Mouse (Mus musculus) spleen, postnatal 14 days (tissue): ENCODE results near the gene Shroom1.
"Not testable (repeated sequence)": the region's sequence is repeated elsewhere in the genome, so short reads cannot be mapped to it uniquely, and the experiment has no call there.

Experiments used
- DNase-seq, 2 experiments: peaks; one replicate each; pipeline ENCODE4 v3.0.0; 2021 to 2022; ENCODE audit warnings: low spot score in 2 of 2

Gene Shroom1

DNA sequence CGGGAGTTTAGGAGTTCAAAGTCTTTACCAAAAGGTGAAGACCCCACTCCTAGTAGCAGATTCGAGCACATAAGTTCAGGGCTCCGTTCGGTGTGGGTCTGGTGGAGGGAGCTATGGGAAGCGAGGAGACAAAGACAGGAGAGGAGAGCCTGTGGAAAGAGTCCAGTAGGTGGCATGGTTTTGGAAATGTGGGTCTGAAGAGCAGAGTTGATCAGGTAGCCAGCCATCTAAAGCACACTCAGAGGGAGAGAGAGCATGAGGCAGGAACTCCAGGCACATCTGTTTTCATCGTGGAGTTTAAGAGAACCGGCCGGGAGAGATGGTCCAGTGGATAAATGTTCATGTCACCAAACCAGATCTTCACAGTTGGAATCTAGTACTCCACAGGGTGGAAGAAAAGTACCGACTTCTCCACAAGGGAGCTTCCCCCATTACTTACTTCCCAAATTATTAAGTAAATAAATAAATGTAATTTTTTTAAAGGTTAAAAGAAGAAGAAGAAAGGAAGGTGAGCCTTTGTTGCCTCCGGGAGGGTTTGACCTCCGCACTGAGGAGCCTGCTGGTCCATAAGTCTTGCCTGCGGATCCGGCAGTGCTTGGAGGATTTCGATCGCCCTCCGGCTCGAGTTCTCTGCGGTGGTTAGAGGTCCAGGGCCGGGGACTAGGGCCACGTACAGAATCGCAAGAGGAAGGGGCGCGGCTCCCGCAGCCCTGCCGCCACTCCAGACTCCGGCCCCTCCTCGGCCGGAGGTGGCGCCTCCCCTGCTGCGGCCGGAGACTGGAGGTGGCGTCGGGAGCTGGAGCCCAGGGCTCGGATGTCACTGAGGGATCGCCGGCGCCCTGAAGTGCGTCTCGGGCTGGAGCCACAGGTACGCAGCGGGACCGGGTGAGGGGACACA, at the start of gene Shroom1, which contains the start of gene Gm10447:
Shroom1 (plus strand) TSS at position 732 of the 898 bp plus-strand sequence.
Gm10447 (minus strand) TSS at position 637 of the 898 bp plus-strand sequence.
- DNase-seq: no peak

DNA sequence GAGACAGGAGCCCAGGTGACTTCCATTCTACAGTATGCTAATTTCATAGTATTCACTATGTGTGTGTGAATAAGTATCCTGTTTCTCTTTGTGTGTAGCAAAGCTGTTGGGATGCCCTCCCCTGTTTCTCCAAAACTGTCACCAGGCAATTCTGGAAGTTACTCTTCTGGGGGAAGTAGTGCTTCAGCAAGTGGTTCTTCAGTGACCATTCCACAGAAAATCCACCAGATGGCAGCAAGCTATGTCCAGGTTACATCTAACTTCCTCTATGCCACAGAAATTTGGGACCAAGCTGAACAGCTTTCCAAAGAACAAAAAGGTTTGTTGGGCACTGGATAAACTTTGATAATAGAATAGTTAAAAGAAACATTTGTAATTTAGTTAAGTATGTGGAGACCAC, 45.3 kb upstream of the Shroom1 start:
- no peak for DNase-seq

DNA sequence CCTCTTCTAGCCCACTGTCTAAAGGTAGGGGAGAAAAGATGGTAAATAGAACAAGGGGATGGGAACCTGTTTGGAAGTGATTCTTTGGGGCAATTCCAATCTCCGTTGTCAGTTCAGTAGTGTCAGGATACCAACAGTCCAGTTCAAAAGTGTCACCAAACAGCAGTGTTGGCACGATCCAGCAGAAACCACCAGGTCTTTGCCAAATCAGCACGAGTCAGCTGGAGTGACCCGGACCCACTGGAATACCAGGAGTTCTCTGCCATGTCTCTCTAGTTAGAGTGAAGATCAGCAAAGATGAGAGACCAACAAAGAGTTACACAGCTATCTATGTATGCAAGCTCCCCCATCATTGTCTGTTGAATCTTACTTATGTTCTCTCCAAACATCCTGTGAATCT, 43.1 kb upstream of the Shroom1 start:
- DNase-seq: no peak

DNA sequence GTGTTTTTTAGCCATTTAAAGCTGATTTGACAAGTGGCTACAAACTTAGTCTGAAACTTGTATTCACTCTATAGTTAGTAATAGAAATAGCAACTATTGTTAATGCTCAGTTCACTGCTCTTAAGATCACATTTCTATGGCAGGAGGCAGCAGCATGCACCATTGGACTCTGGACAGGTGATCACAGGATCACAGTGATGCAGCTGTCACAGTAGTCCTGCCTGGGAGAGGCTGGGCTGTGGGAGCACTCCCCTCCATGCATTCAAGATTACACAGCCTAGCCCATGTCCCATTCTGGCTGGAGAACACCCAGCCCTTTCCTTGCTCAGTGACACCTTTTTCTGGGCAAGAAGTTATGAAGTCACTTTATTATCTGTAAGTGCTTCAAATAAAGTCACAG, 39.0 kb upstream of the Shroom1 start:
- no peak for DNase-seq

DNA sequence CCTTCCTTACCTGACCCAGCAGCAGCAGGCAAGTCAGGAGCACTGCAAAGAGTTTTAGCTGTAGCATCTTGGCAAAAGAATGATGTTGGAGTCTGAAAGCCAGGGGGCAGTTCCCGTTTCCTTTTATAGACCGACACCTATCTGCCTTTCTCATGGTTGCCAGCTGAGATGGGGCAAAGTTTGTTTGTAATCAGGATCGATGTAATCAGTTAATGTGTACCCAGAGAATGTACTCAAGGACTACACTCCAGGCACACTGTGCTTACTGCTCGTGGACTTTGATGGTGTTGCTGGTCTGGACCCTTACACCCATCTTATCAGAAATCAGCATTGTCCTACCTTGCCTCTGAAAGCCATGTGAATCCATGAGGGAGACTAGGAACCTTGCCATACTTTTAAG, 34.0 kb upstream of the Shroom1 start, which contains the start of gene Leap2:
Leap2 (minus strand) TSS at position 135 of the 400 bp plus-strand sequence.
- DNase-seq: no peak

DNA sequence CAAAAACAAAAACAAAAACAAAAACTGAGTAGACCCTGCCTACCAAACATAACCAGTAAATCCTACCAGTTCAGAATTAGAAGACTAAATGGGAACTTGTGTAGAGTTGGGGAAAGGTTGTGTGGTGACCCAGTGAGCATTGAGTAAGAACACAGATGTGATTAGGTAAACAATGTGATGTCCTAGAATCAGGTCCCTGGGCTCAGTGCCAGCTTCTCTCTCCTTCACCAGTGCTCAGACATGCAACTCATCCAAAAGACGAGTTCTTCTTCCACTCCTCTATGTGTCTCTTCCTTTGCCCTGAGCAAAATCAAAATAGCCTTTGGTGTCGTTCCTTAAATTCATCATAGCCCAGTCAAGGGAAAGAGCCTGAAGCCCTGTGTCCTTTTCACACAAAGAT, 32.2 kb upstream of the Shroom1 start:
- DNase-seq: no peak

DNA sequence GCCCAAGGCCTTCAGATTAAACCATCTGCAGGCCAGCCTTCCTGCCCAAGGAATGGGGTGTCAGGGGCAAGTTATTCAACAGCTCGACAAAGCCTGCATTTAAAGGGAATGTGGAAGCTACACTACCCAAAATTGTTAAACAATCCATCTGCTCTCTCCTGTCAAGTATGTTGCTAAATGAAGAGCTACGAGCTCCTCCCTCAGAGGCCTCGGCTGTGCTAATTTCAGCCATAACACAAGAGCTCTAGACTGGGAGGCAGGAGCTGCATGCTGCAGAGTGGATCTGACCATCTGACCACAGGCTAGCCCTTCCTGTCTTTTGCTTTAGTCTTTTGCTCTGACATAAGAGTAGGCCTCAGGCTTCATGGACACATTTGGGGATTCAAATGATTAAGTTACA, 31.8 kb upstream of the Shroom1 start:
- no peak for DNase-seq

DNA sequence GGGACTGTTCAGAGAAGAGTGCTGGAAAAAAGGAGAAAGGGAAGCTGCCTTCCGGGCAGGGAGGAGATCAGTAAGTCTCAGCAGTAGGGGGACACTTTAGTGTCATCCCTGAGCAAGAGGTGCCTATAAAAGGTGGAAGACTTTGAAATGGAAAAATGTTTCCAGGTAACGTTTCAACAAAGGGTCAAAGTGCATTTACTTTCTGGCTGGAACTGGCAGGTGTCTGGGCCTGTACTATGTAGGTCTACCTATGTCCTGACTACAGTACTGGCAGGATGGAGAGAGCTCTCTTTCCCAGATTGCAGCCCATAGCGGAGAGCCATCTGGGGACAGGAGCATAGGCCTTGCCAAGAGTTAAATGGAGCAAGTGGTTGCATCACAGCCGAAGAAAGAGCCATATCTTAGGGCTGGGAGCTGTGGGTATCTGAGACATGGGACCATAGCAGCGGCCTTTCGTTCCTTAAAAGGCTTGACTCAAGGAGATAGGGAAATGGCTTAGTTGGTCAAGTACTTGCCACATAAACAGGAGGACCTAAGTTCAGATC, 31.2 kb upstream of the Shroom1 start:
- no peak for DNase-seq

DNA sequence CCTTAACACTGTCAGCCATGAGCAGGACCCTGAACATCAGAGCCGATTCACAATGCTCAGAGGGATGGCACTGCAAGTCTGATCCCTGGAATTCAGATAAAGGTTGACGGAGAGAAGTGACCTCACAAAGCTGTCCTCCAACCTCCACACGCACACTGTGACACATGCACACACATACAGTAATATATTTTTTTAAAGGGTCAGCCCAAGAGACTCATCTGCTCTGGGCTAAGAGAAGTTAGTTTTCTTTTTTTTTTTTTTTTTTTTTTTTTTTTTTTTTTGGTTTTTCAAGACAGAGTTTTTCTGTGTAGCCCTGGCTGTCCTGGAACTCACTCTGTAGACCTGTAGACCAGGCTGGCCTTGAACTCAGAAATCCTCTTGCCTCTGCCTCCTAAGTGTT, 30.1 kb upstream of the Shroom1 start:
- not testable (repeated sequence) for DNase-seq

DNA sequence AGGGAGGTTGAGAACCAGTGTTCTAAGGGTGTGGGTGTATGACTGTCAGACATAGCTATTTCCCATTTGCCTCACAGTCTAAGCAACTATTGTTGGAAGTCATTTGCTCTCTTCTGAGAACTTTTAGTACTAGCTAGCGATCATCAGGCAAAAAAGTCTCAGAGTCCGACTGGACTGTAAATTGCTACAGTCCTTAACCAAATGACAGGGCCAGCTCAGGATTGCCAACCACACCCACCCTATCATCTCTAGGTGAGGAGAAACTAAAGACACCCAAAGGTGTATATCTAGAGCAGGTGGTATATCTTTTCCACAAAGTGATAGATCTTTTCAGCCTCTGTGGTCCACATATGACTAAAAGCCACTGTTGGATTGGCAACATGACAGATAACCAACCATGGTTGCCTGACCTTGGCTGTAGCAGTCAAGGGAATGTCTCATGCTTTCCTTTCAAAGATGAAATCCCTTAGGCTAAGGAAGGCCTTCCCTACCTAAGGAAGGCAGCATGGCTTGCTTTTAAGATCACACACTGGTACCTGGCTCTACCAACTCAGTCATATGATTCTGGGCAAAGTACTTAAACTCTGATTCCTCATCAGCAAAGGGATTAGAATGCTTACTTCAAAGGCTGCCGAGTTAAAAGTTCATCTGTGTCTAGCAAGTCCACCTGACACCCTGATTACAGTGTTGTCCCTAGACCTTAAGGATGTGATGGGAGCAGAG, 28.9 kb upstream of the Shroom1 start:
- DNase-seq: no peak

DNA sequence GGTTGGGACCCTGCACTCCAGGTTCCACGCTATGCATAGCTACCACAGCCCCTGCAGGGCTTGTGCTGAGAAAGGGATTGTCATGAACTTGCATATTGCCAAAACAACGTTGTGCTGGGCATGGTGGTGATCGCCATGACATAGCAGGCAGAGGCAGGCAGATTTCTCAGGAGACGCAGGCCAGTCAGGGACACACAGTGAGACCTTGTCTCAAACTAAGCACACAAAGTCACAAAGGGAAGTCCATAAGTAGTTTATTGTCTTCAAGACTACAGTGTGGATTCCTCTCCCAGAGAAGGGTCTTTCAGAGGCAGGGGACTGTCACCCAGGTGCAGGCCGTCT, 28.3 kb upstream of the Shroom1 start:
- DNase-seq: no peak

DNA sequence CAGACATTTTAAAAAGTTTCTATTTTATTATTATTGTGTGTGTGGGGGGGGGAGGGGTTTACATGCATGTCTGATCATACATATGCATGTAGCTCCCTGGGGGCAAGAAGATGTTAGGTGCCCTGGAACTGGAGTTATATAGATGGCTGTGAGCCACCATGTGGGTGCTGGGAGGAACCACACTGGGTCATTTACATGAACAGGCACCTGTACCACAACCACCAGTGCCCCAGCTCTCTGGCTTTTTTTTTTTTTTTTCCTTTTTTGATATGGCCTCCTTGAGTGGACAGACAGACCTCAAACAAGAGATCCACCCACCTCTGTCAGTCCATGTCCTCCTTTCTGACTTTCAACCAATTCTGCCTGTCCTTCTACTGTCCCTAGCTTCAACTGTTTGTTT, 27.8 kb upstream of the Shroom1 start:
- DNase-seq: no peak

DNA sequence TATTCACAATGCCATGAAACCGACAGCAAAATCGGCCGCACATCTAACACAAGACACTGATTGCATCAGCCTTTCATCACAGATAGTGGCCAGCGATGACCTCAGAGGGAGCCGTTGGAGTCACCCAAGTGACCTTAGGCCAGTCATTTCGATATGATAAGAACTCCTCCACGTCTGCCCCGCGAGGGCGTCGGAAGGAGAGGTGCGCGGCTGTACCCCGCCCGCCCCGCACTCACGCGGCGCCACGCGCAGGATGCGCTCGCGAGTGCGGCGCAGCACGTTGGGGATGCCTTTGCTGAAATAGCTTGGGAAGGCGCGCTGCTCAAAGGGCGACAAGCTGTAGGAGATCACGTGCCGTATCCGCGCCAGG, 26.7 kb upstream of the Shroom1 start:
- no peak for DNase-seq

DNA sequence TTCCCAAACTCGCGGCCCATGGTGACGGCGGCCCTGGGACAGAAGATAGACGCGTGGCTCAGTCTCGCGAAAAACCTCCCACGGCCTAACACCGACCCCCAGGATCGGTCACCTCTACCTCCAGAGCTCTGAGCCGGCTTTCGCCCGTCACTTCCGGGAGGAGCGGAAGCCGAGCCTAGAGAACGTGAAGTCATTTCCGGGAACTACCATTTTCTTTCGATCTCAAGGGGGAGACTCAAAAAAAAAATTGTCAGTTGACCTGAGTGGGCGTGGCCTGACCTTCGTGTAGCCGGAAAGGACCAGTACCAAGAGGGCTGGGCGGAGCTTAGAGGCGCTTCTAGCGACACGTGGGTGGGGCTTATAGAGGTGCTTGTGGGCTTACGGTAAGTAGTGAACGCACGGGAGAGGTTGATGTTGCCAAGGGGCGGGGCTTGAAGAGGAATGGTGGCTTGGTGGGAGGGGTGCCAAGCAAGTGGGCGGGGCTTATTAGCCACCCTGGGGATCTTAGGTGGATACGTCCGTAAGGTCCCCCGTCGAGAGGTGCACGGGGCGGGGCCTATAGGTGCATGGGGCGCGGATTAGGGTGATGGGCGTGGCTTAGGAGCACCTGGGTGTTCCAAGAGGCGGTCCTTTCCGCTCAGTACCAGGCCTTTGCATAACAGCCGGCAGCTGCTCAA, 26.2 kb upstream of the Shroom1 start, which contains the start of the genes Uqcrq and Gdf9:
Uqcrq (minus strand) TSS at position 162 of the 677 bp plus-strand sequence.
Gdf9 (plus strand) TSS at position 354 of the 677 bp plus-strand sequence.
- peak; percentile 95 to 97 for DNase-seq

DNA sequence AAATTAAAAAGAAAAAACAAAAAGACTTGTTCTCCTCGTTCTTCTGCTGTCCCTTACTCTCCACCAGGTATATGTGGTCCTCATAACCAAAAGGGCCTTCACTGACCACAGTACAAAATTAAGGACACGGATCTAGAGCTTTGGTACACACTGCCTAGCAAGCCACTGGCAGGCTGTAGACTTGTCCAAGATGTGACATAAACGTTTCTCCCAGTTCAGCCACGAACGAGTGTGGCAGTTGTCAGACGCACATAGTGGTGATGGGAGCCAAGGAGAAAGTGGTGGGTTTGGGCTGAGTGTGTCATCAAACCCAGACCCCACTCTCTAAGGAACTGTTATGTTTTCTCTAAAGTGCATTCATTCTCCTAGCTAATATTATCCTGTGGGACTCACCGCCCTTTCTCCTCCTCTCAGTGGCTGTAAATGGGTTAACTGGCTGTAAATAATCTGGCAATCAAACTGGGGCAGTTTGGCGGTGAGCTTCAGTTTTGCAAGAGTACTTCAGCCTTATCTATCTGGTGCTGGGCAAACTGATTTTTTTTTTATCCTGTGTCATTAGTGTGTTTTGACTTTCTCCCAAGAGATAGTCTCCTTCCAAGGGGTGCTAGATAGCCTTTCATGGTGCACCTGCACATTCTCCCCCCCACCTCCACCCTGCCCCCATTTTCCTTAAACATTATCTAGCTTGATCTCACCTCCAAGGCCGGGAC, 25.5 kb upstream of the Shroom1 start:
- no peak for DNase-seq

DNA sequence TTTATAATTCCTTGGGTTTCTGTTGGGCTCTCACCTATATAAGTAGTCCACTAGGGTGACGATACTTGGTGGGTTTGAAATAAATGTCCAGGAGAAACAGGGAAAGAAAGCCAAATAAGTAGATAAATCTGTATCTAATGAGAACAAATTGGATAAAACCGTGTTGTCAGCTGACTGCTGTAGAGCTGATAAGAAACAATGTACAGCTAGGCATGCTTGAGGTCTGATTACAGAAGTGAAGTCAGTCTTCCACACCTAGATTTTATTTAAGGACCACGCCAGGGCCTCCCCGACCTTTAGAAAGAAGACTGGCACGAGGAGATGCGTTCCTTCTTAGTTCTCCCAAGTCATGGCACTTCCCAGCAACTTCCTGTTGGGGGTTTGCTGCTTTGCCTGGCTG, 23.9 kb upstream of the Shroom1 start:
- DNase-seq: no peak

DNA sequence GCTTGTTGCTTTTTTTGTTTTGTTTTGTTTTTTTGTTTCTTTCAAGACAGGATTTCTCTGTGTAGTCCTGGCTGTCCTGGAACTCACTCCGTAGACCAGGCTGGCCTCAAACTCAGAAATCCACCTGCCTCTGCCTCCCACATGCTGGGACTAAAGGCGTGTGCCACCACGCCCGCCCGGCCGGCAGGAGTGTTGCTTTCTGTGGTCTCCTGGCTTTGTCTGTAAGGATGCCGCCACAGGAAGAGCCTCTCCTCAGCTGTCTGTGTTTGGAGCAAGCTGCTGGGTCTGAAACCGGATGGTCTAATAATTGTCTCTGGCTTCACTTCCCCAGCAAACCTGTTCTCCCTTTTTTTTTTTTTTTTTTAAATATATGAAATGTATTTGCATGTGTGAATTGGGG, 21.5 kb upstream of the Shroom1 start:
- DNase-seq: no peak

DNA sequence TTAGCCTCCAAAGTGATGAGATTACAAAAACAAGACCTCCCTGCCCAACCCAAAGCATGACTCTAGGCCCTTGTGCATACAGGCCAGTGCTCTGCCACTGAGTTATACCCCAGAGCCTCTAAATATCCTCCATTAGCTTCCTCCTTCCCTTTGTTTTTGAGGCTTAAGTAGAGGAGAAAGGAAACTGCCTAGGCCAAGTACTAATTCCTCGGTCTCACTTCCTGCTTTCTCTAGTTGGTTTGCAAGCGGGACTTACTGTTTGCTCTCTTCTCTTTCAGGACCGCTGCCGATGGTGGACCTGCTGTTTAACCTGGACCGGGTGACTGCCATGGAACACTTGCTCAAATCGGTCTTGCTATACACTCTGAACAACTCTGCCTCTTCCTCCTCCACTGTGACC, 20.7 kb upstream of the Shroom1 start:
- no peak for DNase-seq

DNA sequence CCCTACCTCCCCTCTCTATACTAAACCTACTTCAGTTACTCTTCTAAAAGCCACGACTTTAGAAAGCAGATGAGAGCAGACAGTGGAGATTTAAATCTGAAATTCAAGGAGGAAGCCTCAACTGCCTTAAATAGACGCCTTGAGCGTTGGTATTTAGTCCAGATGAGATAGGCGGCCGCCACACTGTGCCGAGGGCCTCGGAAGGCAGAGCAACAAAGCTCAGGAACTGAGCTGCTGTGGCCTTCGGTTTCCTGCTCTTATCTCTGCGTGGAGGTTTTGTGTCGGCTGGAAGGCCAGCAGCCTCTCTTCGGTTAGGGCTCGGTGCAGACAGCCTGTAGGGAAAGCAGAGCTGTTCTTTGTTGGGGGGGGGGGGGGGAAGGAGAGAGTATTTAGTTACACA, 15.1 kb upstream of the Shroom1 start:
- no peak for DNase-seq

DNA sequence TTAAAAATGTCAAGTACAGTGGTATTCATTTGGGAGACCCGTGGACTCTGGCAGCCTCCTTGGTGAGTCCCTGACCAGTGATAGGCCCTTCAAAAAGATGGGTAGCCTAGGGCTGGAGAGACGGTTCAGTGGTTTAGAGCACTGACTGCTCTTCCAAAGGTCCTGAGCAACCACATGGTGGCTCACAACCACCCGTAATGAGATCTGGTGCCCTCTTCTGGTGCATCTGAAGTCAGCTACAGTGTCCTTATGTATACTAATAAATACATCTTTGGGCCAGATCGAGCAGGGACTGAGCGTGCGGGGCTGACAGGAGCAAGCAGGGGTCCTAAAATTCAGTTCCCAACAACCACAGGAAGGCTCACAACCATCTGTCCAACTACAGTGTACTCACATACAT, 13.1 kb upstream of the Shroom1 start:
- peak in 1 of 2 experiments; percentile 29 for DNase-seq

DNA sequence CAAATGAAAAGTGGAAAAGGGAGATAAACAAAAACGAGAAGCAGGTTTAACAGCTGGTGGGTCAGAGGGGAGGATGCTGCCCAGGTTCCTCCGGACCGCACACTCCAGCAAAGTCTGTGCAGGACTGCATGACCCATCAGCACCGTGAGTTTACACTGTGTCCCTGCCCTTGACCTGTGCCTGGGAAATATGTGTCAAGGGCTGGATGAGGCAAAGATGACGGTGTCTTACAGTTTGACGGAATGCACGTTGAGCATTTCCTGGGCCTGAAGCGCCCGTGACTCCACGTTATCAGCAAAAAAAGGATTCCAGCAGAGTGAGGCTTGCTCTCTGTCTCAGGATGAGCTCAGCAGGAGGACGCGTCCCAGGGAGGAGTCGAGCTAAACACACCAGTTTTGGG, 11.4 kb upstream of the Shroom1 start:
- no peak for DNase-seq
